Mouse (Mus musculus): Measurements from ENCODE around the gene Hapln2. TPM values are rescaled to one million over a fixed set of nuclear protein-coding genes. Genes with fewer than 3 reads are reported as not detected.

Gene Hapln2
- total RNA-seq, 2 experiments from 2014 or later, result not detected

DNA sequence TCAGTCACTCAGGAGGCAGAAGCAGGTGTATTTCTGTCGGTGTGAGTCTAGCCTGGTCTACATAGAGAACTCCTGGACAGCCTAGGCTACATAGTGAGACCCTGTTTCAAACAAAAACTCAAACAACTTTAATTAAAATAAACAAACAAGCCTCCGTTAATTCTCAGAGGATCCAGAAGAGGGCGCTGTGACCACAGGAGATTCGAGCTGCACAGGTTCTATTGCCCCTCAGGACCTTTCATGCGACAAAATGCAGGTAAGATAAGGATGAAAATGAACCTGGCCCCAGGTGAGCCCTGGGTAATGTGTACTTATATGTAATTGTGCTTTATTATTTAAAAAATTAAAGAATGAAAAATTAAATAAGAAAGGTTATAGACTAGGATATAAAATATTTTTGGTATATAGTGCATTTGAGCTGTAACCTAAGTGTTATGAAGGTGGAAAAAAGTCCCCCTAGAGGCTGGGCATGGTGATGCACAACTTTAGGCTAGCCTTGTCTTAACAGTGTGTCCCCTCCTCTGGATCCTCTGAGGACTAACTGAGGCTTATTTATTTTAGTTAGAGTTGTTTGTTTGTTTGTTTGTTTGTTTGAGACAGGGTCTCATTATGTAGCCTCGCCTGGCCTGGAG is 16.6 kb downstream of the Hapln2 start:
- intact Hi-C loops (cut with DNase I), result loop anchor here (1.0 kb wide), 1 partner anchor 62 kb away; no protein-coding TSS in a partner anchor
- no peak for DNase-seq

DNA sequence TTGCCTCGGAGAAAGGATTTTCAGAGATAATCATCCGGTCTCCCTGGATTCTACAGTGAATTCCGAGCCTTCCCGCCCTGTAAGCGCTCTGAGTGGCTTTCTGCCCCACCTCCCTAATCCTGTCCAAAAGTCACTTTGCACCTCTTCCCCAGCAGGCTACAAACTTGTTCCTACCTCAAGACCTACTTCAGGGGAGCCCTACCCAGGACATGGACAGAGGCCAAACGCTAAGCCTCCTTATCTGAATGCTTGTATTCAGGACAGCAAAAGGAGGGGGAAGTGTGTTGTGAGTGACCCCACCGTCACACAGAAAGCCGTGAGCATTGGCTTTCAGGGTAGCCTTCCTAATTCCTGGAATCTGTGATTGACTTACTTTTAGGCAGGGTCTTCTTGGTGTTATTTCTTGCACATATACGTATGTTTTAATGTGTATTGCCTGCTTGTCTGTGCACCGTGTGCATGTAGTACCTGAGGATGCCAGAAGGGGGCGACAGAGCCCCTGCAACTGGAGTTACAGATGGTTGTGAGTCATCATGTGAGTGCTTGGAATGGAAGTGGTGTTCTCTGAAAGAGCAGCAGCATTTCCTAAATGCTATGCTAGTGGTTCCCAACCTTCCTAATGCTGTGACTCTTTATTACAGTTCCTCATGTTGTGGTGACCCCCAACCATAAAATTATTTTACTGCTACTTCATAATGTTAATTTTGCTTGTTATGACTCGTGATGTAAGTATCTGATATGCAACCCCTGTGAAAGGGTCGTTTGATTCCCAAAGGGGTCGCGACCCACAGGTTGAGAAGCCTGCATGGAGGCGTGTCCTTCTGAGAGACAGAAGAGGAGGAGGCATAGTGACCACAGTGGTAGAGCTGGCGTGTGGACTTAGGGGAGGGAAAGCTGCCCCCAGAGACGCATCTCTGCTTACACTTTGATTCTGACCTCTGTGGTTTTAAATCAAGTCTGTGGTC is 21.3 kb downstream of the Hapln2 start:
- no peak for DNase-seq
- intact Hi-C loops (cut with DNase I), result loop anchor here (5.0 kb wide), 1 partner anchor 236 kb away; no protein-coding TSS in a partner anchor

DNA sequence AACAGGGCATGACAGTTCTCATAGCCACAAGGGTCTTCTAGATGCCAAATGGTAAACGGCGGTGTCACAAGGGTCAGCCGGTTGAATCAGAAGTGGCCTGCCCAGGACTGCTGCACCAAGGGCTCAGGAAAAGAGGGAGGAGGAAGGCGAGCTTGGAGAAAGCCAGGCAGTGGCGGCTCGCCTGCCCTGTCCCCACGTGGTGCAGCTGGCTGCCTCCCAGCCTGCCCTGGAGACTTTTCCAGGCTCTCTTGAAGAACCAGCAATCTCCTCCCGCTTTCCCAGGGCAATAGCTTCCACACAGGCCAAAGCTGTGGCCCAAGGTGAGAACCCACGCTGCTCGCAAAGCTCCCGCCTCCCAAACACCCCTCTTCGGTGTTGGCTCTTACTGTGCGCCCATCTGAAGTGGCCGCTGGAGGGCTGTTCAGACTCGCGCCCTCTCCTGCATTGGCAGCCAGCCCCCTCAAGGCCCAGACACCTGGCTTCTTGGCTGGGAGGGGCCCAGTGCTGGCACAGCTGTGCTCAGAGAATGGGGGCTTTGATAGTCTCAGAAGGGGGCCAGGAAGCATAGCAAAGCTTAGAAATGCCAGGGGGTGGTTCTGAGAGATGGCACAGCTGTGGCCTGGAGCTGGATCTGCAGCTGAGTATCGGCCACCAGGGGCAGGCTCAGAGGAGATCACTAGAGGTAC is 24.9 kb downstream of the Hapln2 start:
- intact Hi-C loops (cut with DNase I), result no loop called here
- no peak for DNase-seq

DNA sequence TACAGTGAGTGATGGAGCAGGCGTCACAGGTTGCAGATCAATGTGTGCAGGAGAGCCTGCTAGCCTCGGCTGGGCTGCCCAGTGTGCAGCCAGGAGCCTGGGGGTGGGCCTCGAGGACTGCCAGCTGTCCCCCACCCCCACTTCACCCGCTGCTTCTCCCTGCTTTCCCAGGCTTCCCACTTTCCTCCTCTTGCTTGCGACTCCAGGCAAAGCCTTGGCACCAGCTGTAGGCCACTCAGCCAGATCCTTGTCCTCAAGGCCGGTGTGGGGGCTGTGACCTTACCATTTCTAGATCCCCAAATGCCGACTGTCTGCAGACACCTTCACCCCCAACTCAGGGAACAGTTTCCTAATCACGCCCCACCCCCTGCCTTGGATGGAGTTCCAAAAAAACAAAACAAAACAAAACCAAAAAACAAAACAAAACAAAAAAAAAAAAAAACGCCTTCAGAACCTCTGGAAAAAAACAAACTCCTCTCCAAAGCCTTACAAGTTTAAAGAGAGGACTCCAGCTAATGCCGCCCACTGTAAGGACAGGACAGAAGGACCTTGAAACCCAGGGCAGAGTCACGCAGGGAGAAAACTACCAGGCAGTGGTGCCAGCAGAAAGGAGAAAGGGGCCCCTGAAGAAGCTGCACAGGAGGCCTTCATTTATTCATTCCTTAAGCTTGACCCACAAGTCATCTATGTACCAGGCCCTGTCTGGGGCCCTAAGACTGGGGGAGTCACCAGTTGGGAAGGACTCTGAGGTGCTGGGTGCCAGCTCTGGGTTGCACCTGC is 26.4 kb downstream of the Hapln2 start:
- intact Hi-C loops (cut with DNase I), result no loop called here
- DNase-seq, result no peak

DNA sequence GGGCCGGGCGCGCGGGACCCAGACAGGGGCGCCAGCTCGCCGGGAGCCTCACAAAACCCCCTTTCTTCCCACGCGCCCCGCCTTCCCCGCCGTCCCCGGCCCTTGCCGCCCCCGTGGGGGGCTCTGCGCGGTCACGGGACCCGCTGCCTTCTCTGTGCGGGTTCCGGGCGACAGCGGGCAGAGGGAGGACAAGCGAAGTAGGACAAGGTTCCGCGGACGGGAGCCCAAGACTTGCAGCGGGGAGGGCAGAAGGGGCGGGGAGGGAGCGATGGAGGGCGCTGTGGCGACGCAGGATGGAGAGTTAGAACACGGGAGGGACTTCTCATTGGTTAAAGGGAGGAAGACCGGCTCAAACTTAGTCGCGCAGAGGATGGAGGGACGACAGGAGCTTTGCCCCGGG is 27.2 kb downstream of the Hapln2 start, which contains the start of gene Bcan:
Gene Bcan (minus strand): TSS at position 50 of the 400 bp plus-strand sequence.
- intact Hi-C loops (cut with DNase I), result no loop called here
- DNase-seq, result no peak

DNA sequence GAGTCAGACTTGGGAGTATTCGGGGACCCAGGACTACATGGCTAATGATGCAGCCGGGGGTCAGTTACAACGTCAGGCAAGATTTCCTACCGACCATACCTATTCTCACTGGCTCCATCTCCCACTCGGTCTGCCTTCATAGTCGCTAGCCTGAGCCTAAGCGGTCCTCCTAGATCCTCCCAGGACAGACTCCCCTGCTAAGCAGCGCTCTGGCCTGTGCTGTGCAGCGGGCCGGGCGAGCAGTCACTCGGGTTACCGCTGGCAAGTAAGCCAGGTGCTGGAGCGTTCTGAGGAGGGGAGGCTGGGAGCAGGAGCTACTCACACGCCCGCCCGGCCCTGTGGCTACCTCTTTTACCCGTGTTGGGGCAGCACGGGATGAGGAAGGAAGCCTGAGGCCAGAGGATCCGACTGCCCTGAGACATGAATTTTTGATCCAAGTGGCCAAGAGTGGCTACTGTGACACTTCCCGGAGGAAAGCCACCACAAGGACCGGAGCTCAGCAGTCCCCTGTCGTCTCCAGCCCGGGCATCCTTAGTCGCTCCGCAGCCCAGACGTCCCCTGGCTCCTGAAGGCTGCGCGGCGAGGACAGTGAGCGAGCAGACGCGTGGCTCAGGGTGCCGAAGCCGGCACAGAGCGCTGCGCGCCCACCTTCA is 28.0 kb downstream of the Hapln2 start:
- intact Hi-C loops (cut with DNase I), result no loop called here
- DNase-seq, result no peak

DNA sequence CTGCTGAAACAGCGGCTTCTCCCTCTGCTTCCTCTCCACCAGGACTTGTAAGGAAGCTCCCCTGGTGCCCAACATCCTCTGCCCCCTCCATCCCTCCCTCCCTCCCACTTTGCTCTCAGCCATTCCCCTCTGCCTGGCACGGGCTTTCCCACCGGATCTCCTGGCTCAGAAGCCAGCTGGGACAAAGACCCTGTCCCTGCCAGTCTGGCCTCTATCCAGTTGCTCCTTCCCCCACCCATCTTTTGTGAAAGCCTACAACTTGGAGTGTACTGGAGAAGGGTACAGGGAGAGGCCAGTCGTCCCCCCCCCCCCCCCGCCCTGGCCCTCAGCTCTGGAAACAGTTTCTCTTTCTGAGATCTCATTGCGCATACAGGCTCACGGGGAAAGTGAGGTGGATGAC is 28.6 kb downstream of the Hapln2 start:
- intact Hi-C loops (cut with DNase I), result no loop called here
- no peak for DNase-seq

DNA sequence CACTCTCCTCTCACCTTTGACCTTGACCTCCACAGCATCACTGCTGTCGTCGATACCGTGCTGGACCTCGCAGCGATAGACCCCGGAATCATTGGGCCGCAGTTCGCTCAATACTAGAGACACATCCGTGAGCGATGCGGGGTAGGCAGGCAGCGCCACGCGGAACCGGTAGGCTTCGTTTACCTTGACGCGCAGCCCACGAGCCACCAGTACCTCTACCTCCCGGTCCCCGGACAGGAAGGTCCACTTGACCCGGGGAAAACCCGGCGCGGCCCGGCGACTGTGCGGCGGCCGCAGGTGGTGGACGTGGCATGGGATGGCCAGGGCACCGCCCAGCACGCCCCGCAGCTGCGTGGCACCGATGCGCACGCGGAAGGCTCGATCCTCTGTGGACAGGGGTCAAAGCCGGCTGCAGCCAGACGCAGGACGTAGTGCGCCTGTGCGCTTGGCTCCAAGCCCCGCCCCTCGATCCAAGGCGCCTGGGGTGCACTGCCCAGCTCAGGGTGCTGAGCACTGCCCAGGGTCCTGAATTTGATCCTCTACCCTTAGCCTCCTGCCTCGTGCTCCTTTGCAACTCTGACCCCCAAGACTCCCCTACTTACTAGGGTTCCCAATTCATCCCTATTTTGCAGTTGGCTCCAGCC is 30.3 kb downstream of the Hapln2 start:
- DNase-seq, result no peak

DNA sequence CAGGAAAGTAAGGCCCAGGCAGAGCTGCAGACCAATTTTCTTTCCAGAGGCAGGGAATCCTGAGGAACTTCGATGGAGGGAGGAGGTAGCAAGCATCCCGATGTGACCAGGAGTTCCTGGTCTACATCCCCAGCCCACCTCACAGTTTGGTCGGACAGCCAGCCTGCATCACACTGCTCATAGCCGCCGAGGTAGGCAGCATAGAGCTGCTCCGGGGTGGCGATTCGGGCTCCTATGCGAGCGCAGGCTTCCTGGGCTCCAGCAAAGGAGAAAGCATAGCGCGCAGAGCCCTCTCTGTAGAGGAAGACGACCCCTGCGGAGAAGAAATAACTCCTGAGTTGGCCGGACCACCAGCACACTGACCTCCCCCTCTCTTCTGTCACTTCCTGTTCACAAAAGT is 31.0 kb downstream of the Hapln2 start:
- no peak for DNase-seq
- intact Hi-C loops (cut with DNase I), result no loop called here

More for the DNA sequence above, 30.3 kb downstream of the Hapln2 start:
- intact Hi-C loops (cut with DNase I), result no loop called here

DNA sequence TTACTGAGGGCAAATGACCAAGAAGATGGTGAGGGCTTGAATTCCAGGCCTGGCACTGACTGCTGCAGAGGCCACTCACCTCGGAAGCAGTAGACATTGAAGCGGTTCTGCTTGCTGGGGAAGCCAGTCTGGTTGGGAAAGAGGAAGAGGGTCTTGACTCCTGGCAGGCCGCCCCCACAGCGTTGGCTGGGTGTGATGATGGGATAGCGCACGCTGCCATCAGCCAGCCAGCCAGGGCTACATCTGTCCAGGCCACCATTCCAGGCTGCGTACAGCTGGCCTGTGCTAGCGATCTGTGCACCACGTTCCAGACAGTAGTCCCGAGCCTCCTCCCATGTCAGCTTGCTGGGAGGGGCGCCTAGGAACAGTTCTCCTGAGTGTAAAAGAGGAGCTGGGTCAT is 32.1 kb downstream of the Hapln2 start:
- DNase-seq, result no peak
- intact Hi-C loops (cut with DNase I), result no loop called here

DNA sequence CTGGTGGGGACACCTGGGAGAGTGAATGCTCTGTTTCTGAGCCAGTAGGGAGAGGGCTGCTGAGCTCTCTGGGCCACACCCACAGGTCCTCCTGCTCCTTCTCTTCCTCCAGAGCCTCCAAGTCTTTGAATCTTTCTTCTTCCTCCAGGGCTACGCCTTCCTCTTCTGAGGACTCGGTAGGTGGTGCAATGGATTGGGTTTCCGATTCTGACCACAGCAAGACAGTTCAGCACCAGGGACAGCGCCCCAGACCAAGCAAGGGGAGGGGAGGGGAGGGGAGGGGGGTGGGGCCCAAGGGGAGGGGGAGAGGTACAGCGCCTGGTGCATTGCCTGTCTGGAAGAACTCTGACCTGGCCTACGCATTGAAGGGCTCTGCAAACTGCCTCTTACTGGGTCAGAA is 33.9 kb downstream of the Hapln2 start:
- intact Hi-C loops (cut with DNase I), result no loop called here
- DNase-seq, result no peak

DNA sequence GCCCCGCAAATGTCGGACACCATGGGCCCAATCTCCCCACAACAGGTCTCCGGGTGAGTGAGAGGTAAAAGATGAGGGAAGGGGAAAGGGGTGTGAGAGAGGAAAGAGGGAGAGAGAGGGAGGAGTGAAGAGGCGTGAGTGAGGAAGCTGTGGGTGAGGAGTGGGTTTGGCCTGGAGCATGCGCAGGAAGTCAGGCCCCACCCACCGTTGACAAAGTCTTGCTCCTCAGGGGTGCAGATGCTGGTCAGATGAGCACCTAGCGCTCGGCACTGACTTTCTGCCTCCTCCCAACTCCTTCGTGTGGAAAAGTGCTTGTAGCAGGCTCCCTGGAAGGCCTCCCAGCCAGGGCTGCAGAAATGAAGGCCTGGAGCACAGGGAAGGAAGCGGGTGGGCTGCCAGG is 37.4 kb downstream of the Hapln2 start:
- intact Hi-C loops (cut with DNase I), result no loop called here
- no peak for DNase-seq

DNA sequence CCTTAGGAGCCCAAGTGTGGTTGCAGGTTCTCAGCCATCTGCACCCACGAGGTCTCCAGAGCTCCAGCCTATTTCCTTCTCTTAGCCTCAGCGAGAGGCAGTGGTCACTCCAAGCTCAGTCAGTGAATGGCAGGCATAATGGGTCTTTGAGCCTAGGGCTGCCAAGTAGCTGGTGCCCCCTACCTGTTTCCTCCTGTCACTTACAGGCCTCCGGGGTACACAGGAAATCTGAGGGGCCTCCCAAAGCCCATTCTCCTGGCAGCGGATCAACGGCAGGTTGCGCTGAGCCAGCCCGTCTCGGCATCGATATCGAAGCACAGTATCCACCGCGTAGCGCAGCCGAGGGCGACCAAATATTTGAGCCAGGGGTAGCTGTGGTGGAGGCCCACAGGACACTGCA is 39.3 kb downstream of the Hapln2 start:
- intact Hi-C loops (cut with DNase I), result no loop called here
- no peak for DNase-seq

DNA sequence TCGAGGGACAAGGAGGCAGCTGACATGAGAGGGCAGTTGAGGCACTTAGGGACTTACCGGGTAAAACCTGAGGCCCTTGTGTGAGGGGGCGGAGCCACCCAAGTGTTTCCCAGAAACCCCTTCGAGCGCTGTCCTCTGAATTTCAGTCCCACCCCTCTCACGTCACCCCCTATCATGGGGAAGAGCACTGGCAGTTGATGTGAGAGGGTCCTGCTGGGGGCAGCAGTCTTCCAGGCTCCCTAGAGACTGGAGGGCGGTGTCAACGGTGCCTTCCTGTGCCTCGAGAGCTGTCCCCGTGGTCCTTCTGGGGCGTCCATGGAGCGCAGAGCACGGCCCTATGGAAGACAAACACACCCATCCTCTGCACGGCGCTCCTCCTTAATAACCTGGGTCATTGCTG is 39.8 kb downstream of the Hapln2 start:
- no peak for DNase-seq
- intact Hi-C loops (cut with DNase I), result loop anchor here (1.0 kb wide), 2 partner anchors 17 to 52 kb away; no protein-coding TSS in a partner anchor

DNA sequence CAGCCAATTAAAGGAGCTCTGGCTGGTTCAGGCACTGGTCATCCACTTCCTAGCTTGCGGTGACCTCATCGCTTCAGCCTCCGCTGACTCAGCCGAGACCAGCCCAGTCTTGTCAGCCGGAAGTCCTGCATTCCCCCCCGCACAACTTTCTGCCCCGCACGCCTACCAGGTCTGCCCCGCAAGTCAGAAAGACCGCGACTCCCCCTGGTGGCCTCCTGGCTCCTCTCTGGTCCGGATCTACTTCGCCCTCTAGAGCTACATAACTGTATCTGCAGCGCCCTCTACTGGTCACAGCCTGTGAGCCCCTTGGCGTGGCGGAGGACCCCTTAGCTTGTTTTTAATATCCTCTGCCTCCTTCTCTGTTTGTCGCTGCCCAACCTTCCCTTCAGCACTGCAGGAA is 40.5 kb downstream of the Hapln2 start:
- intact Hi-C loops (cut with DNase I), result loop anchor here (1.0 kb wide), 2 partner anchors 17 to 52 kb away; no protein-coding TSS in a partner anchor
- peak; percentile 93 to 98 for DNase-seq

DNA sequence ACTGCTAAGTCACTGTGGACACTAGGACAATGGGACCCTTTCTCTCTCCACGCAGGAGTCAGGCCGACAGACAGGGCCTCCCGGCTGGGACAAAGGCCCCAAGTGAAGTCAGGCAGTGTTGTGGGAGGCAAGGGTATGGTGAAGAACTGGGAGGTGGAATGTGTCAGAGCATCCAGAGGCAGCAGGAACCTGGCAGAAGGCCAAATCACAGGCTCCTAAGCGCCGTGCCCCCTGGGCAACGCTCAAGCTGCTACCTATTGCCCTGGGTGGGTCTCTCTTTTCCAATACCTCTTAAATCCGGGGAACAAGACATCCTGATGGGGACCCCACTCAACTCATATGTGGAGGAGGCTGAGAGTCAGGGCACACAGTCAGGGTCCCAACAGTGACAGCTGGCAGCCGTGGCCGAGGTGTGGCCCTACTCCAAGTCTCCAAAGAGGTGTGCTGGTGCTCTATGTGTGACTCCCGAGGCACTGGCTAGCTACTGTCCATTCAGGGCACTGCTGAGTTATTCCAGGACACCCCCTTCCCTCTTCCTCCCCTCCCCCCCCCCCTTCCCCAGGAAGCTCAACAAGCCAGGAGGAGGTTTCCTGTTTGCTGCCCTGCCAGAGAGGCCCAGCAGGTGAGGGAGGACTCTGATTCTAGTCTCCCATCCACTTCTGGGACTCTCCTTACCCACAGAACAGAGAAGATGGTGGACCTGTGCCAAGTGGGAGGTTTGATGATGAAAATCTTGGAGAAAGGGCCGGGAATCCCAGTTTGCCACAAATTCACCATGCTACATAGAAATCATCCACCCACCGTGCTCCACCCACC is 41.7 kb downstream of the Hapln2 start:
- intact Hi-C loops (cut with DNase I), result no loop called here
- DNase-seq, result peak in 1 of 2 experiments; percentile 34

DNA sequence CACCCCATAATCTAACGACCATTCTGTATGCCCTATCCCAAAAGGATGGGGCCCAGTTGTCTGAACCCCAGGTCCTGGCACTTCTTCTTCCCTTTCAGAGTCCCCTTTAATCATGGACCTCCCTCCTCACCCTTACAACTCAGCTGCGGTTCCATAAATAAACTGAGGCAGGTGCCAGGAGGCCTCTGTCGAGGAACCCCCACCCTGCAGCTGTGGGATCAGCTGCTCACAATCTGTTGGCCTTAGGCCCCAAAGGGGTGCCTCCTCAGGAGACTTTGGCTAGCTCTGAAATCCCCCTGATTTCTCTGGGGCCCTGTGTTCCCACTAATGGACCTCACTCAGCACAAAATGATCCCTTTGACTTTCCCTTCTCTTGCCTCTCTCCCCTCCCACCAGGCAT is 43.3 kb downstream of the Hapln2 start:
- intact Hi-C loops (cut with DNase I), result loop anchor here (5.0 kb wide), 1 partner anchor 153 kb away; no protein-coding TSS in a partner anchor
- DNase-seq, result no peak

DNA sequence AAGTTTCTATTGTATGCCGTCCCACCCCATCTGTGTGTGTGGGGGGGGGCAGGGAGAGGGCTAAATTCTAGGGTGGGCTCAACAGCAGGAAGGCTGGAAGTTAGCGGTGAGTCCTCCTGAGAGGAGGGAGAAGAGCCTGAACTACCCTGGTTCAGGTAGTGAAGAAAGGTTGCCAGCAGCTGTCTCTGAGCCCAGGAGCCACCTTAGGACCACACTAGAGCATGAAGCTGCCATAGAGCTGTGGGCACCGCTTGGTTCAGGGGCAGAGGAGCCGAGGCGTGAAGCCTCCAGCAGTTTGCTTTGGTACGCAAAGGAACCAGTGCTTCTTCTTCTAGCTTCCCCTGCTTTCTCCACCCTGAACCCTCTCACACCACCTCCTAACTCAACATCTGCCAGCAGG is 43.8 kb downstream of the Hapln2 start:
- DNase-seq, result no peak
- intact Hi-C loops (cut with DNase I), result loop anchor here (5.0 kb wide), 1 partner anchor 154 kb away; no protein-coding TSS in a partner anchor
